Comparison of ENCODE assay signal across 9 mouse cellular contexts in the genomic region with DNA sequence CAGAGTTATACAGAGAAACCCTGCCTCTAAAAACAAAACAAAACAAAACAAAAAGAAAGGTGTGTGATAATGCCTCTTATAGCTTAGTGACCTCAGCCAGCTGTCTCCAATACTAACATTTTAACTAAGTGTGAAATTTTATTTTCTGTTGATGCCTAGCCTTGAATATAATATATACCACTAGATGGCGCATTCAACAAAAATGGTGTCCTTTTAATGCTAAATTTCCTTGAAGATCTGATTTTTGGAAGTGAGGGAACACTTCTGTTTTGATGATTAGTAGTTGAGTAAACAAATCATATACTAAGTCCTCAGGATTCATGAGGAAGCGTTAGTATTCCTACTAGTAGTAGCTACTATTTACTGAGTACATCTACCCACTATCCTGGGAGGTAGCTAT. TPM values are rescaled to one million over a fixed set of nuclear protein-coding genes. Genes with fewer than 3 reads are reported as not detected.
DNase-seq lines count a peak whose midpoint lies in the region; ATAC-seq and TF ChIP-seq lines count a peak whose summit lies in the region.
"Had no signal": no experiment of that assay in that cellular context is flagged by ENCODE, and none has a peak within 500 bp of the region (broad histone marks: within the 10 kb centered on the region; RNA-seq: fewer than 3 reads in every experiment).

No protein-coding gene starts in this region.

- 43% methylated on average over 2 of the region's 2 CpGs for WGBS in forebrain, embryonic 14.5 days
- 41% methylated on average over 2 of the region's 2 CpGs for WGBS in forebrain, embryonic 12.5 days
- 25% methylated on average over 2 of the region's 2 CpGs for WGBS in liver, embryonic 14.5 days (ENCODE audit: insufficient replicate concordance)
- WGBS in liver, embryonic 12.5 days (ENCODE audit: insufficient replicate concordance): 30% methylated on average over 2 of the region's 2 CpGs
- WGBS in embryonic facial prominence, embryonic 14.5 days: 40% methylated on average over 2 of the region's 2 CpGs

- TF ChIP-seq CTCF in liver, embryonic 14.5 days (IDR thresholded peaks at IDR 0.05; ENCODE audit: low read depth): peak; percentile 53

- no peak for ATAC-seq in forebrain, embryonic 14.5 days
- no peak for ATAC-seq in forebrain, embryonic 12.5 days (ENCODE audit: low FRiP score)
- no peak for ATAC-seq in liver, embryonic 14.5 days (ENCODE audit: insufficient read depth)
- no peak for ATAC-seq in liver, embryonic 12.5 days
- no peak for ATAC-seq in embryonic facial prominence, embryonic 14.5 days (ENCODE audit: low read depth)

- peaks cover 5% of the 10 kb centered on the region for H3K4me1 ChIP-seq in forebrain, embryonic 14.5 days (ENCODE audit: control insufficient read depth, insufficient read depth, low read length)
- H3K4me1 ChIP-seq in forebrain, embryonic 12.5 days: peaks cover 10% of the 10 kb centered on the region
- peaks cover 3 to 5% of the 10 kb centered on the region in 2 experiments; a peak in 3 of 4 replicates for H3K4me1 ChIP-seq in liver, embryonic 14.5 days (replicated peaks; ENCODE audit: control insufficient read depth in 2 of 2, insufficient read depth in 2 of 2, low read length in 1 of 2)
- H3K4me1 ChIP-seq in liver, embryonic 12.5 days: peaks cover 15% of the 10 kb centered on the region
- no peaks in the 10 kb centered on the region for H3K4me1 ChIP-seq in embryonic facial prominence, embryonic 14.5 days (ENCODE audit: control insufficient read depth, insufficient read depth, low read length)

- no peak overlapping the region for H3K4me2 ChIP-seq in forebrain, embryonic 14.5 days (ENCODE audit: low read length)
- H3K4me2 ChIP-seq in forebrain, embryonic 12.5 days: no peak overlapping the region
- H3K4me2 ChIP-seq in liver, embryonic 14.5 days (ENCODE audit: low read depth): no peak overlapping the region
- no peak overlapping the region for H3K4me2 ChIP-seq in liver, embryonic 12.5 days
- no peak overlapping the region for H3K4me2 ChIP-seq in embryonic facial prominence, embryonic 14.5 days (ENCODE audit: low read depth, low read length)

- peak; percentile 68 for DNase-seq in forebrain, embryonic 14.5 days (ENCODE audit: low spot score)
- DNase-seq in liver, embryonic 14.5 days (ENCODE audit: low read depth in 3 of 3, low spot score in 3 of 3): peak; percentile 3 to 29 (median 7)
- DNase-seq in MEL-GATA-1-ER (ENCODE audit: extremely low read depth, low read depth): peak; percentile 56
- DNase-seq in embryonic facial prominence, embryonic 14.5 days (ENCODE audit: low spot score): peak; percentile 17
- no peak for DNase-seq in adrenal gland, postnatal 14 days
- DNase-seq in cerebellum, adult 18-20 months: no peak
- DNase-seq: kidney, adult 11 months had no signal

- H3K27ac ChIP-seq in forebrain, embryonic 14.5 days (ENCODE audit: low read depth, low read length): no peak overlapping the region
- H3K27ac ChIP-seq in forebrain, embryonic 12.5 days: no peak overlapping the region
- H3K27ac ChIP-seq in liver, embryonic 14.5 days: no peak overlapping the region
- no peak overlapping the region for H3K27ac ChIP-seq in liver, embryonic 12.5 days
- no peak overlapping the region for H3K27ac ChIP-seq in embryonic facial prominence, embryonic 14.5 days (replicated peaks; ENCODE audit: low read depth, low read length)

- no peak overlapping the region for H3K4me3 ChIP-seq in forebrain, embryonic 14.5 days (ENCODE audit: low read depth, low read length)
- no peak overlapping the region for H3K4me3 ChIP-seq in forebrain, embryonic 12.5 days (replicated peaks)
- H3K4me3 ChIP-seq in liver, embryonic 14.5 days (ENCODE audit: insufficient read depth in 1 of 2, low read depth in 2 of 2, low read length in 2 of 2): no peak overlapping the region
- no peak overlapping the region for H3K4me3 ChIP-seq in liver, embryonic 12.5 days
- H3K4me3 ChIP-seq in embryonic facial prominence, embryonic 14.5 days (ENCODE audit: low read depth, low read length): no peak overlapping the region

- no peak for TF ChIP-seq EP300 in liver, embryonic 14.5 days (IDR thresholded peaks at IDR 0.05; ENCODE audit: low read depth)

- no peak overlapping the region for H3K9ac ChIP-seq in forebrain, embryonic 14.5 days (ENCODE audit: low read length)
- no peak overlapping the region for H3K9ac ChIP-seq in forebrain, embryonic 12.5 days
- no peak overlapping the region for H3K9ac ChIP-seq in liver, embryonic 14.5 days (replicated peaks)
- H3K9ac ChIP-seq in liver, embryonic 12.5 days: no peak overlapping the region
- no peak overlapping the region for H3K9ac ChIP-seq in embryonic facial prominence, embryonic 14.5 days (ENCODE audit: low read depth, low read length)

- H3K27me3 ChIP-seq in forebrain, embryonic 14.5 days (replicated peaks; ENCODE audit: control insufficient read depth, insufficient read depth, low read length): no peaks in the 10 kb centered on the region
- H3K27me3 ChIP-seq in forebrain, embryonic 12.5 days: no peaks in the 10 kb centered on the region
- no peaks in the 10 kb centered on the region for H3K27me3 ChIP-seq in liver, embryonic 14.5 days (ENCODE audit: control insufficient read depth, insufficient read depth, low read length)
- H3K27me3 ChIP-seq in liver, embryonic 12.5 days (replicated peaks): no peaks in the 10 kb centered on the region
- no peaks in the 10 kb centered on the region for H3K27me3 ChIP-seq in embryonic facial prominence, embryonic 14.5 days (replicated peaks; ENCODE audit: control insufficient read depth, insufficient read depth, low read length)

- H3K9me3 ChIP-seq in forebrain, embryonic 14.5 days (replicated peaks; ENCODE audit: control insufficient read depth, low read length): no peaks in the 10 kb centered on the region
- H3K9me3 ChIP-seq in forebrain, embryonic 12.5 days: 0 out of 2 replicates have a peak, but pooled peaks cover 5% of the 10 kb centered on the region
- H3K9me3 ChIP-seq in liver, embryonic 14.5 days (ENCODE audit: control insufficient read depth, low read length): no peaks in the 10 kb centered on the region
- no peaks in the 10 kb centered on the region for H3K9me3 ChIP-seq in liver, embryonic 12.5 days (replicated peaks)
- peaks cover 7% of the 10 kb centered on the region for H3K9me3 ChIP-seq in embryonic facial prominence, embryonic 14.5 days (ENCODE audit: control insufficient read depth, low read length)

- peaks cover 14% of the 10 kb centered on the region for H3K36me3 ChIP-seq in forebrain, embryonic 14.5 days (ENCODE audit: control insufficient read depth, insufficient read depth, low read length)
- H3K36me3 ChIP-seq in forebrain, embryonic 12.5 days (replicated peaks): peaks cover 15% of the 10 kb centered on the region
- peaks cover 9% of the 10 kb centered on the region for H3K36me3 ChIP-seq in liver, embryonic 14.5 days (replicated peaks; ENCODE audit: control insufficient read depth, insufficient read depth, low read depth)
- H3K36me3 ChIP-seq in liver, embryonic 12.5 days: peaks cover 15% of the 10 kb centered on the region
- peaks cover 15% of the 10 kb centered on the region for H3K36me3 ChIP-seq in embryonic facial prominence, embryonic 14.5 days (ENCODE audit: control insufficient read depth, insufficient read depth, low read length)

RNA-seq across cellular contexts. Expression of gene Zcchc9, which starts 2.0 kb away (rescaled TPM):
- polyA plus RNA-seq in forebrain, embryonic 14.5 days (2014; fragmentation: Nextera tagmentation; extraction: Ambion mirVana): 9.8 and 12.8 TPM in 2 replicates
- 27.2 and 28.8 TPM in 2 replicates for polyA plus RNA-seq in forebrain, embryonic 12.5 days (2016; fragmentation: Nextera tagmentation; extraction: Ambion mirVana)
- polyA plus RNA-seq in liver, embryonic 14.5 days (2012; rRNA removed): 13.1 and 13.9 TPM in 2 replicates
- polyA plus RNA-seq in liver, embryonic 14.5 days (2014; fragmentation: Nextera tagmentation; extraction: Ambion mirVana): 6.5 and 7.3 TPM in 2 replicates
- polyA plus RNA-seq in liver, embryonic 12.5 days (2016; fragmentation: Nextera tagmentation; extraction: Ambion mirVana): 16.5 and 16.8 TPM in 2 replicates
- 21.8 and 22.3 TPM in 2 replicates for polyA plus RNA-seq in embryonic facial prominence, embryonic 14.5 days (2014; fragmentation: Nextera tagmentation; extraction: Ambion mirVana)
- total RNA-seq in adrenal gland, postnatal 14 days (2021): 38.0 and 39.9 TPM in 2 replicates

Comparison
In these comparisons a context has a peak if more than half of its experiments do, and no peak if none do; other contexts are left out.
1. DNase-seq: peak in forebrain, embryonic 14.5 days (single experiment), liver, embryonic 14.5 days (3 of 3), MEL-GATA-1-ER (single experiment) and embryonic facial prominence, embryonic 14.5 days (single experiment); none in adrenal gland, postnatal 14 days (single experiment) and cerebellum, adult 18-20 months (0 of 2).